Mouse (Mus musculus) Patski (cell line): Measurements from ENCODE around the gene Sfxn3. TPM values are rescaled to one million over a fixed set of nuclear protein-coding genes. Genes with fewer than 3 reads are reported as not detected.

ENCODE experiments used
- ATAC-seq: fragments of 100-300 bp; one replicate; pipeline ENCODE4 v1.8.0; 2021
- CTCF ChIA-PET: fragments of 350-600 bp; sonication (Branson Sonifier 250); formaldehyde crosslinking; loops from one replicate; lab custom pipeline; 2022; ENCODE audit warnings: inconsistent platforms; lab: Charles Lee
- POLR2A ChIA-PET: fragments of 350-600 bp; sonication (Branson Sonifier 250); formaldehyde crosslinking; loops from one replicate; lab custom pipeline; 2022; ENCODE audit warnings: antibody characterized with exemption, inconsistent platforms; lab: Charles Lee
- DNase-seq: peaks from one replicate; pipeline ENCODE4 v3.0.0-alpha.2; 2011; ENCODE audit warnings: low read depth, low spot score
- H3K27me3 ChIP-seq: fragments of 371-371 bp; one replicate; pipeline ENCODE4 v1.5.1; 2021
- CTCF ChIP-seq: fragments of 100-300 bp; IDR thresholded peaks from one replicate; pipeline ENCODE4 v1.5.1; 2021
- in situ Hi-C: fragments of 300-500 bp; cut with MboI; formaldehyde crosslinking; loops from 3 replicates; pipeline ENCODE4 v1.11.1; 2018; ENCODE audit warnings: low pct_unique_long_range_greater_than_20kb, mixed read lengths
- polyA plus RNA-seq: library from polyadenylated mRNA; unstranded; gene quantifications from one replicate; pipeline ENCODE4 v1.2.3, GENCODE M21; 2021

Sfxn3 gene
- polyA plus RNA-seq, 1 experiment from 2014 or later, result 77.1 TPM

DNA sequence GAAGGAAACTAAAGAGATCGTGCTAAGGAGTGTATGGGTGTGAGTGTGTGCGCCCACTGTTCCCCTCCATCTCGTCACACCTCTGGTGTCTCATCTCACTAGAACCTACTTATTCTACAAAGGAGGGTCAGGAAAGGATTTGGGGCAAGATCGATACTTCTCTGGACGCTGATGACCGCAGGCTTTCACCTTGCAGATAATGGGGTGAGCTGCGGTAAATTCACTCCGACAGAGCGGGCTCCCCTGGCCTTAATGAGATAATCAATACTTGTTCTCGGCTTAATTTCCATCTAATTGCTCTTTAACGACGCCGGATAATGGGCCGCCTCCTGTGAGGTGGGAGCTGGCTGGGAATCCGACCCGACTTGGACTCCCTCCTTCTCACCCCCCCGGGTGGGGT lies 19.9 kb downstream of the Sfxn3 start:
- ATAC-seq, result no peak
- CTCF ChIA-PET, result interaction anchor here (1.1 kb wide), 1 partner anchor 9 kb away, joined by 3 read pairs; no protein-coding TSS in a partner anchor
- no peak for TF ChIP-seq CTCF

DNA sequence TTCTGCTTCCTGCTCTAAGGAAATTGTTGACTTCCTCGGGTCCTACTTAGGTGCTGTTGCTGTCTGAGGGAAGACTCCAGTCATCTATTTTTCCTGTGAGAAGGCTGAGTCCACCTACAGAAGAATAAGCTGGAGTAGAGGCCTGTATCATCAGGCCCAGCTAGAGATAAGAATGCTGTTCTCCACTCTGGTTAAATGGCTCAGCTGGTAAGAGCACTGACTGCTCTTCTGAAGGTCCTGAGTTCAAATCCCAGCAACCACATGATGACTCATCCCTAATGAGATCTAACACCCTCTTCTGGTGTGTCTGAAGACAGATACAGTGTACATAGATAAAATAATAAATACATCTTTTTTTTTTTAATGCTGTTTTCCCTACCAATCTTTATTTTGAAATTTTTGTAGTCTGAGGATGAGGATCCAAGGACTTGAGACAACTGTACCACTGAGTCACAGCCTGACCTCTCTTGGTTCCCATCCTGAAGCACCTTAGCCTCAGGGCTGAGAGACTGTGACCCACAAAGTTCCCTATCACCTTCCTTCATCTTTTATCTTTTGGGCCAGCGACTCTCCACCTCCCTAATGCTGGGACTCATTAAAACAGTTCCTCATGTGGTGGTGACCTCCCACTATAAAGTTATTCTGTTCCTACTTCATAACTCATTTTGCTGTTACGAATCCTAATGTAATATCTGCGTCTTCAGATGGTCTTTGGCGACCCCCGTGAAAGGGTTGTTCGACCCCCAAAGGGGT lies 20.6 kb downstream of the Sfxn3 start:
- POLR2A ChIA-PET, result no interaction called here
- ATAC-seq, result no peak
- H3K27me3 ChIP-seq, result peaks cover 21% of the 10 kb centered on the region

More for the DNA sequence above, 19.9 kb downstream of the Sfxn3 start:
- in situ Hi-C loops, result no loop called here
- DNase-seq, result no peak
- POLR2A ChIA-PET, result no interaction called here
- peaks cover 21% of the 10 kb centered on the region for H3K27me3 ChIP-seq

DNA sequence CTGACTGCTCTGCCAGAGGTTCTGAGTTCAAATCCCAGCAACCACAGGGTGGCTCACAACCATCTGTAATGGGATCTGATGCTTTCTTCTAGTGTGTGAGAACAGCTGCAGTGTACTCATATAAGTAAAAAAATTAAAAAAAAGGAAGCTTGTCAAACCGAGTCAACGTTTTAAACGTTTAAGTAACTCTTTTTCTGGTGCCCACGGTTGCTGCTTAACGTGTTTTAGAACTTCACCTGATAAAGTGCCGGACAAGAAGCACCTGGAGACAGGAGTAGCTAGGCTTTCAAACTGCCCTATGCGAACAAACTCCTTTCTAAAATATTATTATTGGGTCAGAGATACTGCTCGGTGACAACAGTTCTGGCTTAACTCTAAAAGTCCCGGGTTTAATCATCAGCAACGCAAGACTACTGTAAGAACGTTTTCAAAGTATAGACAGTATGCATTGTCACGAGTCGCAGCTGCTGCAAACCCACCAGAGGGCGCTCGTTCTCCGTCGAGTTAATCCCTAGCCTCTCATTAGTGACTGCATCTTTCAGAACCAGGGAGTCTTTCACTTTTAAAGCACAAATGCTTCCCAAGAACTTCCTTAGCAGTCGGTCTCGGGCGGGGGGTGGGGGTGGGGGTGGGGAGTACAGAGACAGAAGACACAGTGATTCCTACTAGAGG lies 26.7 kb downstream of the Sfxn3 start:
- no peak for TF ChIP-seq CTCF
- DNase-seq, result no peak
- in situ Hi-C loops, result no loop called here
- ATAC-seq, result no peak
- CTCF ChIA-PET, result interaction anchor here (1.0 to 4.9 kb wide), 11 partner anchors 8 to 678 kb away, joined by 3 to 43 read pairs (median 5); partner anchors contain the start of gene Sfxn3
- H3K27me3 ChIP-seq, result peaks cover 21% of the 10 kb centered on the region
- POLR2A ChIA-PET, result interaction anchor here (0.8 to 1.0 kb wide), 2 partner anchors 10 to 493 kb away, joined by 3 to 4 read pairs; no protein-coding TSS in a partner anchor

More for the DNA sequence above, 20.6 kb downstream of the Sfxn3 start:
- no peak for TF ChIP-seq CTCF
- CTCF ChIA-PET, result interaction anchor here (1.1 kb wide), 1 partner anchor 9 kb away, joined by 3 read pairs; no protein-coding TSS in a partner anchor
- in situ Hi-C loops, result no loop called here
- DNase-seq, result no peak

DNA sequence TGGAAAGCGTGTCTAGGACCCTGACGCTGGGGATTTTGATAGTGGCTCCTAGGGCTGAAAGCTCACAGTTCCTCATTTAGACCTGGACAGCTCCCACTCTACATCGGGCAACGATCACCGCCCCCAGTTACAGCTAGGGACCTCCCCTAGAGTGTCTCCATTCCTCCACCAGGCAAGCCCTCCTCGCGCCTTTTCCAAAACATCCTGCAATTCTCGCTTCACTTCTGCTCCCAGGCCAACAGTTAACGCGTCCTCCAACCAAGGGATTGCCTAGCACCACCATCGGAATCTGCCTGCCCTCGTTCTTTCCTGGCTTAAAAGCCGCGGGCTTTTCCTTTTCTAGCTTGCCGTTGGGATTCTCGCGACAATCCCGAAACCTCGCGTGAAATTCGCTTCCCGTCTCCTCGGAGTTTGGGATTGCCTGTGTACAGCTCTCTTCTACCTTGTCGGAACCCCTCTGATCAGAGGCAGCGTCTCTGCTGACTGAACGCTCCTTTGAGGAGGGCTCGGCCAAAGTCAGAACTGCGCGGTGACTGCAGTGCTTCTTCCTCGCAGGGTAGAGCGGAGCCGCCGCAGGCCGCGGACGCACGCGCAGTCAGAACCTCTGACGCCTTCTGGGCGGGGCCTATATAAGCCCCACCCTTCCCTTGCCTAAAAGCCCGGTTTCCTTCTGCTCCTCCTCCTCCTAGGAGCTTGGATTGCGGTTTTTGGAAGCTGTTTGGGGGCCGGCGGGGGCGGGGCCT lies 27.4 kb downstream of the Sfxn3 start, which contains the start of gene Kazald1:
TSS of gene Kazald1 (plus strand) at position 662 of the 743 bp plus-strand sequence.
- in situ Hi-C loops, result no loop called here
- DNase-seq (peak; percentile 69), ATAC-seq (peak; percentile 74)
- POLR2A ChIA-PET, result interaction anchor here (0.8 to 1.0 kb wide), 2 partner anchors 11 to 493 kb away, joined by 3 to 4 read pairs; no protein-coding TSS in a partner anchor
- CTCF ChIA-PET, result interaction anchor here (1.1 to 4.9 kb wide), 8 partner anchors 10 to 677 kb away, joined by 3 to 43 read pairs (median 5); partner anchors contain the start of gene Sfxn3
- TF ChIP-seq CTCF, result no peak
- H3K27me3 ChIP-seq, result peaks cover 22% of the 10 kb centered on the region

DNA sequence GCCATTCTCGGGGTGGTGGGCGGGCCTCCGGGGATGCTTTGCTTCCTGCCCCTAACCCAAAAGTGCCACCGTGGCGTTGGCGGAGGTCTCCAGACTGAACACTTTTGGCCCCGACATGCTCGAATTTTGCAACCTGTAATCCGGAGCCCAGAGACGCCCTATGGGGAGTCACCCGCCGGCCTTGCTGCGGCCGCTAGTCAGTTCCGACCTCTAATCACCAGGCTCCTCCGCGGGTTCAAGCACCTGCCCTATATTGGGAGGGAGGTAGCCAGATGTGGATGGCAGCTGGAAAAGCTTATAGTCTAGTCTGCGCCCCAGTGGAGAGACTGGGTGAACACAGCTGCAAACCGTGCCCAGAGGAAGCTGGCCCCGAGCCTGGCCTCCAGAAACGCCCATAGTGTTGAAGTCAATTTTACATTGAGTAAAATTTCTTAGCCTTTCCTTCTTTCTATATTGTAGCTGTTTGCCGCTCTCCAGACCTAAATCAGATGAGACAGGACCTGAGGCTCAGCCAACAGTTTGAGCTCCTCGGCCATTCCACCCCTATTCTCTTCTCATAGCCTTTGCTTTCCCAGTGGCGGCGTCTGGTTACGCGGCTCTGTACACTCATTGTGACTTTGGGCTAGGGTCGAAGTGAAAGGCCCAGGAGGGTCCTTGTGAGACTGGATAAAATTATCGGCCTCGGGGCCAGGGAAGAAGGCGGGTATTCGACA lies 28.2 kb downstream of the Sfxn3 start:
- no peak for TF ChIP-seq CTCF
- ATAC-seq (no peak), DNase-seq (no peak)
- ChIA-PET POLR2A (interaction anchor here (0.6 to 0.8 kb wide), 3 partner anchors 8 to 494 kb away, joined by 3 read pairs; no protein-coding TSS in a partner anchor), CTCF (interaction anchor here (1.1 to 4.9 kb wide), 6 partner anchors 12 to 62 kb away, joined by 3 to 43 read pairs (median 11); partner anchors contain the start of genes Lzts2 and Sfxn3)
- in situ Hi-C loops, result no loop called here
- peaks cover 23% of the 10 kb centered on the region for H3K27me3 ChIP-seq

DNA sequence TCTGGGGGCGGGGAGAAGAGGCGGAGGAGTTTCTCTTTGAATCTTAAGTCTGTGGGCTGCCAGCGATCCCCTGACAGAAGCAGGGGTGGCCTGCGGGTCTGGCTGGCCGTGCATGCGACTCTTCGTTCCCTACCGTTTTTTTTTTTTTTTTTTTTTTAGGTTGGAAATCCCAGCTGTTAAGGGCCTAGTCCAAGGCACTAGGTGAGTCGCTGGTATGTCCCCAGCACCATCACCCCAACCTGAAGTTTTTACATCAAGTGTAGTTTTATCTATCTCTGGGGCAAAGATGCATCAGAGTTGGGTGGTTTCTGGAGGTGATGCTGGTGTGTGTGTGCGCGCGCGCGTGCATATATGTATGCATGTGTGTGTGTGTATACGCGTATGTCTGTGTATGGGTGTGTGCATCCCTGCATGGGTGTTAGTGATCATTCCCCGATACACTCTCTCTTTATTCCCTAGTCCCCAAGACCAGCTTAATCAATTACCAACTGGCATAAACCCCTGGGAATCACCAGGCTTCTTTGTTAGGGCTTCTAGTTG lies 28.8 kb downstream of the Sfxn3 start:
- POLR2A ChIA-PET, result interaction anchor here (0.6 kb wide), 2 partner anchors 8 to 28 kb away, joined by 3 read pairs; no protein-coding TSS in a partner anchor

DNA sequence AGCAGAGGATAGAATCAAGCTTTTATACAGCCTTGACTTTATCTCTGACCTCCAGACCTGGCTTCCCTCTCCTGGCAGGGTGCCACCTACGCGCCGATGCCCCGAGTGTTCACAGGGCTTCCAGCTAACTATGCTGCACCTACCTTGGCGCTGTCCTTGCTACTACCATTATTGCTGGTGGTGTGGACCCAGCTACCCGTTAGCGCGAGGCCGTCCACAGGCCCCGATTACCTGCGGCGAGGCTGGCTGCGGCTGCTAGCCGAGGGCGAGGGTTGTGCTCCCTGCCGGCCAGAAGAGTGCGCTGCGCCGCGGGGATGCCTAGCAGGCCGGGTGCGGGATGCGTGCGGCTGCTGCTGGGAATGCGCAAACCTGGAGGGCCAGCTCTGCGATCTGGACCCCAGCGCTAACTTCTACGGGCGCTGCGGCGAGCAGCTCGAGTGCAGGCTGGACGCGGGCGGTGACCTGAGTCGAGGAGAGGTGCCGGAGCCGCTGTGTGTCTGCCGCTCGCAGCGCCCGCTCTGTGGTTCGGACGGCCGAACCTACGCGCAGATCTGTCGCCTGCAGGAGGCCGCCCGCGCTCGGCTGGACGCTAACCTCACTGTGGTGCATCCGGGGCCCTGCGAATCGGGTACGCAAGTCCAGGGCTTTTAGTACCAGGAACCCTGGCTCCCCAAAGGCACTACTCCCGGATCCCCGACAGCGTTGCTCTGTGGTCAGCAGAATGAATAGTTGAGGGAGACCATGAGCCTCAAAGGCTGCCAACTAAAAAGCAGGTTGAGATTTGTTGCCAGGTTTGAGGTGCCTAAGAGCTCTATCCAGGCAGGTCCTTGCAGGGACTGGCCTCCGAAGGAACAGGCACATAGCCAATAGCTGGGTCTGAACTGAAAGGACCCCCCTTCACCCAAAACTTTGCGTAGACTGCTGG lies 29.5 kb downstream of the Sfxn3 start:
- in situ Hi-C loops, result no loop called here
- no peak for DNase-seq
- POLR2A ChIA-PET, result interaction anchor here (0.6 kb wide), 1 partner anchor 98 kb away, joined by 6 read pairs; no protein-coding TSS in a partner anchor
- no peak for TF ChIP-seq CTCF
- CTCF ChIA-PET, result interaction anchor here (0.9 to 4.9 kb wide), 8 partner anchors 11 to 86 kb away, joined by 3 to 43 read pairs (median 8); partner anchors contain the start of genes Lzts2 and Sfxn3
- ATAC-seq, result peak; percentile 45
- peaks cover 23% of the 10 kb centered on the region for H3K27me3 ChIP-seq

More for the DNA sequence above, 28.8 kb downstream of the Sfxn3 start:
- no peak for ATAC-seq
- in situ Hi-C loops, result no loop called here
- H3K27me3 ChIP-seq, result peaks cover 23% of the 10 kb centered on the region
- no peak for DNase-seq
- TF ChIP-seq CTCF, result no peak
- CTCF ChIA-PET, result interaction anchor here (0.9 to 4.9 kb wide), 7 partner anchors 12 to 85 kb away, joined by 3 to 43 read pairs (median 9); partner anchors contain the start of genes Lzts2 and Sfxn3
